Mouse (Mus musculus): ENCODE results near the gene Tnfsf9.

The Tnfsf9 gene

DNA sequence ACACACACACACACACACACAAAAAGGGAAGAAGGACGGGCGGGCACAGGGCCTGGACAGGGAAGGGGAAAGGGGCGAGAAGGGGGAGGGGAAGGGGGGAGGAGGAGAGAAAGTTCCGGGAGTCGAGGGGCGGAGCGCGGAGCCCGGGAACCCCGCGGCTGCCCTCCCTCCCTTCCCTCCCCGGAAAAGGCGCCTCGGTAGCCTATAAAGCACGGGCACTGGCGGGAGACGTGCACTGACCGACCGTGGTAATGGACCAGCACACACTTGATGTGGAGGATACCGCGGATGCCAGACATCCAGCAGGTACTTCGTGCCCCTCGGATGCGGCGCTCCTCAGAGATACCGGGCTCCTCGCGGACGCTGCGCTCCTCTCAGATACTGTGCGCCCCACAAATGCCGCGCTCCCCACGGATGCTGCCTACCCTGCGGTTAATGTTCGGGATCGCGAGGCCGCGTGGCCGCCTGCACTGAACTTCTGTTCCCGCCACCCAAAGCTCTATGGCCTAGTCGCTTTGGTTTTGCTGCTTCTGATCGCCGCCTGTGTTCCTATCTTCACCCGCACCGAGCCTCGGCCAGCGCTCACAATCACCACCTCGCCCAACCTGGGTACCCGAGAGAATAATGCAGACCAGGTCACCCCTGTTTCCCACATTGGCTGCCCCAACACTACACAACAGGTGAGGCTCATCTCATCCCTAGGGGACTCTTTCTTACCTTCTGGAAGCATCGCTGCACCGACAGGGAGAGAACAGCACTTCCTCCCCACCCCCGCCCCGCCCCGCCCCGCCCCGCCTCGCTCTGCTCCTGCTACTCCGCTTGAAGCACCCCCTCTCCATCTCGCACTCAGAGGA, at the start of gene Tnfsf9:
TSS of gene Tnfsf9 (plus strand) at position 145 of the 854 bp plus-strand sequence.
- in situ Hi-C loops (cut with MboI, MseI) = no loop called here

DNA sequence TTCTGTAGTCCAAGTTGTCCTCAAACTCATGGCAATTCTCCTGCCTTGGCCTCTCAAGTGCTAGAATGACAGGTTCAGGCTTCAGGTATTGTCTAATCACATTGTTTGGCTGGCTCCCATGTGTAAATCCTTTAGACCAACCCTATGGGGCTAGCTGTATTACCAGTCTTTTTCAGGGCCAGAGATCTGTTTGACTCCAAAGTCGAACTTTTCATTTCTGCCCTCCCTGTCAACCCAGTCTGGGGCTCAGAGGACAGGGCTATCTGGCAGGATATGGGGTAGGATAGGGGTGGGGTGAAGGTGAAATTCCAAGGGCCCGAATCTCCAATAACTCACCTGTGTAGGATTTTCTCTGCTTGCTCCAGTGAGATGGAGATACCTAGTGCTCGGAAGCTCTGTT, 48.9 kb upstream of the Tnfsf9 start:
- in situ Hi-C loops (cut with MboI, MseI) = no loop called here

DNA sequence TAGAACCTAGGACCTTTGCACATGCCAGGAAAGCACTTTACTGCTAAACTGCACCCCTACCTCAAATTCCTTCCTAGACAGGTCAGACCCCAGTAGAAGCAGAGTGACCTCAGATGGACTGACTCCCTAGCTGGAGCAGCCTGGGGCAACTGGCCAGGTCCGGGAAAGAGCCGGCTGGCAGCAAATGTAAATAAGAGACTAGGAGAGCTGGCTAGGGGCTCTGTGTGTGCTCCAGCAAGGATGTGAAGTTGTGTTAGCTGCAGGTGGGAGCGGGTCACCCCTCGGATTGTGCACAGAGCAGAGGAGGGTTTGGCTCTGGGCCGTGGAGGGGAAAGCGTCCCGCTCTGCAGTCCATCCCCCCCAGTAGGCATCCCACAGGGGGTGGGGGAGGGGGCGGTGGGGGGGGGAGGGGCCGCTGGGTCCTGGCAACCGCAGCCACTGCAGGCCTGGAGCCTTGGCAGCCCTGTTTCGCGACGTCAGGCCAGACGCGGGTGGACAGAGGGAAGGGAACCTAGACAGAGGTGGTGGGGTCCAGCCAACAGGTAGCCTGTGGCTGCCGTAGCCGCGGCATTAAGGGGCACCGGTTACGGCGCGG, 46.1 kb upstream of the Tnfsf9 start, which contains the start of gene Crb3:
TSS of gene Crb3 (plus strand) at position 215 of the 595 bp plus-strand sequence.
- in situ Hi-C loops (cut with MboI, MseI) = no loop called here

DNA sequence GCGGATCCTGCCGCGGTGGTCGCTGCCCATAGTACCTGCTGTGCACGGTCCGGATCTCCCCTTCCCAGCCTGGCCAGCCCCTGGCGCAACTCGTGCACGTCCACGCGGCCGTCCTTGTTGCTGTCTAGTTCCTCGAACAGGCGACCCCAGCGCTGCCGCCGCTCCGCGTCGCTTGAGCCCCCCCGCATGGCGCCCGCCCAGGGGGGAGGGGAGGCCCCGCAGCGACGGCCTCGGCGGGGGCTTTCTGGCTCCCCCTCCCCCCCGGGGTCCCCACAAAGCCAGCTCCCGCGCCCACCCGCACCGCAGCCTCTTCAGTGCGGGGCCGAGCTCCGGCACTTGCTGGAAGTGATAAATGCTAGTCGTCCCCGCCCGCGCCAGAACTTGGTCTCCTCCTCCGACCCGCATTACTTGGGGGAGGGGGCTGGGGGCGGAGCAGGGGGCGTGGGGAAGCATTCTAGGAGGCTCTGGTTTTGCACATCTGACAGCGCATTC, 45.6 kb upstream of the Tnfsf9 start, which contains the start of gene Slc25a23:
TSS of gene Slc25a23 (minus strand) at position 378 of the 492 bp plus-strand sequence.
- in situ Hi-C loops (cut with MboI, MseI) = no loop called here

DNA sequence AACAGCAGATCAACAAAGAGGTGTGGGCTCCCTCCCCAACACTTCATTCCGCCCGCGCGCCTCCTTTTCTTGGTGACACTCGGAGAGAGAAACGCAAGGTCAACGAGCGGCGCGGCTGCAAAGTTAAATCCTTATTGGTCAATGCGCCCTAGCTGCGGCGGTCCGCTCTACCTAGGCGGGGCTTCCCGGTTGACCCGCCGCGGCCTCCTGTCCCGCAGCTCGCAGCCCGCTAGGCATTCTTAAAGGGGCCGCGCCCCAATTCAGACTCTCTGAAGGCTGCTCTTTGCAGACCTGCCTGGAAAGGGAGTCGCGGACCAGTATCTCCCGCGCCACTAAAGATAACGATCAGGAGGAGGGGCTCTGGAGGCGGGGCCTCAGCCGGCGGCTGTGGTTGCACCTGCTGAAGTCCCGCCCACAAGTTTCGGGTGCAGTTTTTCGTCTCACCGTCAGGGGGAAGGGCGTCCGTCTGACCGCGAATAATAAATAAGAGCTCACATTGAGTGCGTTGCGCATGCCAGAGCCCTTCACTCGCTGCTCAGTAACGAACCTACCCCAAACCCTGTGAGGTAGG, 44.8 kb upstream of the Tnfsf9 start:
- in situ Hi-C loops (cut with MboI, MseI) = no loop called here

DNA sequence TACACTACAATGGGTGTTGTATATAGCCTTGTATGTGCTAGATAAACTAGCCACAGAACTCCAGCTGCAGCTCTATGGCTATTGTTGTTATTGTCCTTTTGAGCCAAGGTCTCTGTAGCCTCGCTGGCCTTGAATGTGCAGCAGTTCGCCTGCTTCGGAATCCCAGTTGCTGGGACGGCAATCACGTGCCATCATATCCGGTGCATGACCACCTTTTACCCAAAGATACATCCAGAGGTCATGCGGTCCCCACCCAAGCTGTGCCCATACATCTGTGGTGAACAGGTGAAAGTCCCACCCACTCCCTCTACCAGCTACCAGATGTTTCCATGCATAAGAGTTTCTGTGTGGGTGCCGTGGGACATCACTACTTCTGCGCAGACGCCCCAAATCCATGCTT, 44.1 kb upstream of the Tnfsf9 start:
- in situ Hi-C loops (cut with MboI, MseI) = no loop called here

DNA sequence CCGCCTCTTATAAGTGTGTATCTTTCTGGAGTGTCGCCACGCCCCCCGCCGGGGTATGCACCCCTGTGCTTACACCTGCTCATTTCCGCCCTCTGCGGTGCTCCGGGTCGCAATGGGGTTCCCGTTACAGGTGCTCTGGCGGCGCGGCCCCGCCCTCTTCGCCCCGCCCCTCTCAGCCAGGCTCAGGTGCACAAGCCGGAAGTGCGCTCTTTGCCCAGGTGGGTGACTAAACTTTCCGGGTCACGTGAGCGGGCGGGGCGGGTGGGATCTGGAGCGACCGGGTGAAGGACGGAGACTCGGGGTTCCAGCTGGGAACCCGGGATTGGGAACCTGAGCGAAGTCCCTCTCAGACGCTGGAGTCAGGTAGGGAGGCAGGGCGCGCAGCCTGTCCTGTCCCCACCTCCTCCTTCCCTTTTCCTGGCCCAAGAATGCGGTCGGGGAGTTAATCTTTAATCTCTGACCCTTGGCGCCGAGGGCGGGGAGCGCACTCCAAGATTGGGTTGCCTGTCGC, 43.1 kb upstream of the Tnfsf9 start:
- in situ Hi-C loops (cut with MboI, MseI) = no loop called here

DNA sequence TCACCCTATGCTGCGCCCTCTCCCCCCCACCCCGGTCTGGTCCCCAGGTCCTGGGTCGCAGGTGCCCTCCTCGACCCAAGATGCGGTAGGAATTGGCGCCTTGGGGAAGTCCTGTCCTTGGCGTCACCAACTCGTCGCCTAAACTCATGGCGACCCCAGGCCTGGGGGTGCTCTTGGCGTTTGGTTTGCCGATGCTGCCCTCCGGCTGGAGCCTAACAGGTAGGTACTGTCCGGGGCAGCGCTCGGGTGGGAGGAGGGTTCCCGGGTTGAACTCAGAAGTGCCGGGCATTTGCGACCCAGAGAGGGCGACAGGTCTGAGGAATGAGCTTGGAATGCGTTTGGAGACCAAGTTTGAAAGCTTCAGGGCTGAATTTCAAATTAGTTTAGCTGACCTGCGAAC, 42.6 kb upstream of the Tnfsf9 start:
- in situ Hi-C loops (cut with MboI, MseI) = no loop called here

DNA sequence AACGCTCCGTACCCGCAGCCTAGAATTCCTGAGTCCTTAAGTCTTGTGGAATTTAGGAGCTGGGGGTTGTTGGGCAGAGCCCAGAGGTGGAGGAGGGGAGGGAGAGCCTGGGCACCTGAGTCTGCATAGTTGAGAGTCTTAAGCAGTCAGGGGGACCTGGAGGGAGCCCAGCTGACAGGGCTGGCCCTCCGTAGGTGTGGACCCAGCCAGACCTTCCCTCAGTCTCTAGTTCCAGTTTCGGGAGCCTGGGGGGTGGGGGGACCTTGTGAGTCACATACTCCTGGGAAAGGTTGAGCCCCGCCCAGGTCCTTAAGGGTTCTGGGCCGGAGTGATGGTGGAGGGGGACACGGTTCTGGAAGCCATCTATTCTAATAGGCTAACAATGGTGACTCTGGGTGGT, 42.1 kb upstream of the Tnfsf9 start:
- in situ Hi-C loops (cut with MboI, MseI) = no loop called here

DNA sequence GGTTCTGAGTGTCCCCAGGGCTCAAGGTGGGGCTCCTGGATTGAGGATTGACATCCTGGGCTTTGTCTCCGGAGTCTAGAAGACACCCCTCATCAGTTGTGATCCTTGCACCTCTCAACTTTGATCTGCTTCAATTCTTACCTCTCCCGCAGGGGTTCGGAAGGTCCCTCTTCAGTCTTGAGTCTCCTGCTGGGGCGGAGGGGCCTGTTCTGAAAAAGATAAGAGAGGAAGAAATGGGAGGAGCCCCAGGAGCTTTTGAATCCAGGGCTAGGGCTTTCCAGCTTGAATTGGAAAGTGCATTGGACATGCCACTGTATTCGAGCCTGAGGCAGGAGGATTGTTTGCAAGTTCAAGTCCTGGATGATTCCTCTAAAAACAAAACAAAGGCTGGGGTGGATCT, 38.2 kb upstream of the Tnfsf9 start:
- in situ Hi-C loops (cut with MboI, MseI) = no loop called here

DNA sequence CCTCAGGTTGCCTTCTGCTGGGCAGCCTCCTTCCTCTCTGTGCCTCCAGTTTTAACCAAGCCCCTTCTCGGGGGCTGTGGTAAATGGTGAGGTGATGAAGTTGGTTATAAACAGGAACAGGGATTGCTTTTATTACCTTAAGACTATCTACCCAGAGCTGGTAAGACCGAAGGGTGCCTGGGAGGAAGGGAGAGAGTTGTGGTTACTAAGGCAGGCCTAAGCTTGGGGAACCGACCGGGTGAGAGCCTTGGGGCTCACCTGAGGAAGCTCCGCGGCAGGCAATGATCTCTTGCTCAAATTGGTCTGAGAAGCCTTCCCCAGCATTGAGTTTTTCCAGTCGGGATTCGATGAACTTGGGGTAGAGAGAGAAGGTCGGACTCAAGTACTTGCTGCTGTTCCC, 34.9 kb upstream of the Tnfsf9 start:
- in situ Hi-C loops (cut with MboI, MseI) = no loop called here

DNA sequence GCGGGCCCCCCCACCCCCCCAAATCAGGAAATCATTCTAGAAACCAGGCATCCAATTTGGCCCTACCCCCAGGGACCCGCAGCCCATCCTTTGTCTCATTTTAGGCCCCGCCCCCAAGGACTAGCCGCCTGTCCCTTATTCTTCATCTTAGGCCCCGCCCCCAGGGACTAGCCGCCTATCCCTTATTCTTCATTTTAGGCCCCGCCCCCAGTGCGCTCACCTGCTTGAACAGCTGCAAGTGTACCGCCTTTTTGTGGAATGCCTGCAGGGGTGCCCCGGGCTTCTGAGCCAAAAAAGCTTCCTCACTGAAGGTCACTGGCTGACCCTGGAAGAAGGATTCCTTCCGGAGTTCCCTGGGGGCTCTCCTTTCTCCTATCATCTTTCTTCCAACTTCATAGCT, 34.4 kb upstream of the Tnfsf9 start:
- in situ Hi-C loops (cut with MboI, MseI) = no loop called here

DNA sequence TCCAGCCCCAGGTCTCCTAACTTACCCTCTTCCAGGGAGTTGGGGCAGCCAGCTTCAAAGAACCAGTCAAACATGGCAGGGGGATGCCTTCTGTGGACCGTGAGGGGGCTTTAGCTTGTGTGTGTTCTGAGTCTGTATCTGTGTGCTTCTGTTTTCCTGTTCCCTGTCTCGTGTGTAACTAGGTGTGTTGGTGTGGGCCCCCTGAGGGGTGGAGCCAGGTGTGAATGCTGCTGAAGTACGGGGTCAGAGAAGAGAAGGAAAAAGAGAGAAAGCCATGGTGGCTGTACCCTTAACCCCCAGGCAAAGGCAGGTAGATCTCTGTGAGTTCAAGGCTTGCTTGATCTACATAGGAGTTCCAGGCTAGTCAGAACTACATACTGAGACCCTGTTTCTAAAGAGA, 28.2 kb upstream of the Tnfsf9 start:
- in situ Hi-C loops (cut with MboI, MseI) = no loop called here

DNA sequence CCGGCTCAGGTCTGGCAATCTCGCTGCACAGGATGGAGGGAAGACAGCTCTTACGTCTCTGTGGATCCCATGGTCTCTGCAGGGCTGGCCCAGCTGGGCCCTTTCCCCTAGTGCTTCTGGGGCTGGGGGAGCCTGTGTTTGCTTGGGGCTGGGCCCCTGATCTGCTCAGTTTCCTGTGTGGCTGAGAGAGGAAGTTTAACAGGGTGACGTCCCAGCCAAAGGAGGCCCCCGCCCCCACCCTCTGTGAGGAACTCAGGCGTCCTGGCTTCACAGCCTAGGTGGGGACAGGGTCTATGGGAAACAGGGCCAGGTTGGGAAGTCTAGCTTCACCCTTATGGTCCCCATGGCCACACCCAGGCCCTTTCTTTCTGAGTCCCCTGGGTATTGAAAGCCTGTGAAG, 26.8 kb upstream of the Tnfsf9 start, which contains the start of gene Dennd1c:
TSS of gene Dennd1c (minus strand) at position 179 of the 400 bp plus-strand sequence.
- in situ Hi-C loops (cut with MboI, MseI) = no loop called here

DNA sequence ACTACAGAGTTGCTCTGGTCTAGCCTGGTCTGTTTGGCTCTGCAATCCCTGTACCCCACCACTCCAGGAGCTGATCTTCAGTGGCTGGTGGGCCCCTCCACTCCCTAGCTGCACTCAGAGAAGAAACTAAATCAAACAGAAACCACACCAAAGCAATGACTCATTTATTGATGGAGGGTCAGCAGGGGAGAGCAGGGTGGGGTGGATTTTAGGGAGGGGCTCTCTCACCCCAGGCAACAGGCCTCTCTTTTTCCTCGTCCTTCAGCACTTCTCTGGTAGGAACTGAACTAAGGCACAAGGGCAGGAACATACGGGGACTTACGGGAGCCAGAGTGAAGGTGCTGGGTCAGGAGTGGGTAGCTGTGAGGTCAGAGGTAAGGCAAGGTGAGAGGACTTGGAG, 25.2 kb upstream of the Tnfsf9 start:
- in situ Hi-C loops (cut with MboI, MseI) = loop anchor here (10.0 kb wide), 1 partner anchor 255 kb away; no protein-coding TSS in a partner anchor

DNA sequence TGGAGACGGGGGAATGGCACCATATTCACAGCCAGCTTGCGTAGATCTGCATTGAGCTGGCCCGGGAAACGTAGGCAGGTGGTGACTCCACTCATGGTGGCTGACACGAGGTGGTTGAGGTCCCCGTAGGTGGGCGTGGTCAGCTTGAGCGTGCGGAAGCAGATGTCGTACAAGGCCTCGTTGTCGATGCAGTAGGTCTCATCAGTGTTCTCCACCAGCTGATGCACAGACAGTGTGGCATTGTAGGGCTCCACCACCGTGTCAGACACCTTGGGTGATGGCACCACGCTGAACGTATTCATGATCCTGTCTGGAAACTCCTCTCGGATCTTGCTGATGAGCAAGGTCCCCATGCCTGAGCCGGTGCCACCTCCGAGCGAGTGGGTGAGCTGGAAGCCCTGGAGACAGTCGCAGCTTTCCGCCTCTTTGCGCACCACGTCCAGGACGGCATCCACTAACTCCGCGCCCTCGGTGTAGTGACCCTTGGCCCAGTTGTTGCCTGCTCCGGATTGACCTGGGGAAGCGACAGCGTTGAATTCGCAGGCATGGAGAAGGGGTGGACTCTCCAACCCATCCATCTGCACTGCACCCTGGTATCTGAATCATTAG, 23.8 kb upstream of the Tnfsf9 start:
- in situ Hi-C loops (cut with MboI, MseI) = loop anchor here (10.0 kb wide), 1 partner anchor 253 kb away; no protein-coding TSS in a partner anchor

DNA sequence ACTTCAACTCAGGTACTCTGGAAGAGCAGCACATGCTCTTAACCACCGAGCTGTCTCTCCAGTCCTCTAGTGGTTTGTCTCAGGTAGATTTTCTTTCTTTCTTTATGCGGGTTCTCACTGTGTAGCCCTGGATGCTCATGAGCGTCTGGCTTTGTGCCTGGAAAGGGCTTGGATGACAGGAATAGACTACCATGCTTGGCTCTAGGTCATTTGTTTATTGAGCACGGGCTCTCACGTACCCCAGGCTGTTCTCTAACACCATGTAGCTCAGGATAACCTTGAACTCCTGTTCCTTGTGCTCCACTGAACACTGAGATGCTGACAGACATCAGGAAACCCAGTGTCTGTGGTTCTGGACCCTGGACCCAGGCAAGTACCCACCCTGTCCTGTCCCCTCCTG, 22.6 kb upstream of the Tnfsf9 start:
- in situ Hi-C loops (cut with MboI, MseI) = loop anchor here (10.0 kb wide), 1 partner anchor 252 kb away; no protein-coding TSS in a partner anchor

DNA sequence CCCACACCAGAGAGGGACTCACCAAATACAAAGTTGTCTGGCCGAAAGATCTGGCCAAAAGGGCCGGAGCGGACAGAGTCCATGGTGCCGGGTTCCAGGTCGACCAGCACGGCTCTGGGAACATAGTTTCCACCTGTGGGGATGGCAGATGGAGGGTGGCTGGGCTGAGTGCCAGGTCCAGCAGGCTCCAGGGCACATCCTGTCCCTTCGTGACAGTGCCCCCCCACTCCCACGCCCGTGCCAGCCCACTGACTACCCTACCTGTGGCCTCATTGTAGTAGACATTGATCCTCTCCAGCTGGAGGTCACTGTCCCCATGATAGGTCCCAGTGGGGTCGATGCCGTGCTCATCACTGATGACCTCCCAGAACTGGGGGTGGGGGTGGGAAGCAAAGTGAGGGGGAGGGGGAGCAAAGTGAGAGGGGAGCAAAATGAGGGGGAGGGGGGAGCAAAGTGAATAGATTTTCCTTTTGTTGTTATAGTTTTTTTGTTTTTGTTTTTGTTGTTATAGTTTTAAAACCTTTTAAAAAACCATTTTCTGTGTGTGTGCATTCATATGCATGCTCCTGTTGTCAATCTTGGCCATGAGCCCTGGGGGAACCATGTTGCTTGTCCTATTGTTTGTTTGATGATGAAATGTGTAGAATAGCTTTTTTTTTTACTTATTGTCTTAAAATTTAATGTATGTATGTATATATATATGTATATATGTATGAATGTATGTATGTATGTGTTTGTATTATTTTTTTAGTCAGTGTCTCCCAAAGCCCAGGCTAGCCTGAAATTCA, 19.0 kb upstream of the Tnfsf9 start:
- in situ Hi-C loops (cut with MboI, MseI) = loop anchor here (10.0 kb wide), 1 partner anchor 249 kb away; no protein-coding TSS in a partner anchor

DNA sequence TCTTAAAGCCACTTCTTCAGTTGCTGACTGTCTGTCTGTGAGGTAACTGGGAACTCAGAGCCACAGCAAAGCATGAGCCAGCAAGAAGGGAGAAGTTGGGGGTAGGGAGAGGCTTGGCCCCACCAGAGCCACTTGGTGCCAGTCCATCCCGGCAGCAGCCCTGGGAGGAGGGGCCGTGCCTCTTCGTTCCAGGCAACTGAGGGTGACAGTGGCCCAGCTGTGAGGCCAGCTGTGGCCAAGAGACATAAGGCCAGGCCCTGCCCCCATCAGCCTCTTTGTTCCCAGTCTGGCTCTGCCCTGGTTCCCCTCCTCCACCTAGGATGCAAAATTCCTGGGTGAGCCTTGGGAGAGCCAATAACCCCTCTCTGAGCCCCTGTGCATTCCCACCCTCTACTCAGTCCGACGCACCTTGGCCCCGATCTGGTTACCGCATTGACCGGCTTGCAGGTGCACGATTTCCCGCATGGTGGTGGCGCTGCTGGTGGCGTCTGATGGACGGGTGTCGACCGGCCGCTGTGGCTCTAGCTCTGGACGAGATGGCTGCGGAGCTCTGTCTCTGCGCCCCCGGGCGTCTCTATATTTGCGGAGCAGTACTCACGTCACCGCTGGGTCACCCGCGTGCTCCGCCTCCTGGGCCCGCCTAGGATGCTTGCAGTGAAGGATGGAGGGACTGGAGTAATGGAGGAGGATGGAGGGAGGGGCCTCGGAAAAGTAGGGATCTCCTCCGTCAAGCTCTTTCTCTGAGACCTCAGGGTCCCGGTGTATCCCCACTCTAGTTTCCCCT, 17.9 kb upstream of the Tnfsf9 start, which contains the start of gene Tubb4a:
TSS of gene Tubb4a (minus strand) at position 734 of the 784 bp plus-strand sequence.
- in situ Hi-C loops (cut with MboI, MseI) = loop anchor here (10.0 kb wide), 1 partner anchor 248 kb away; no protein-coding TSS in a partner anchor

DNA sequence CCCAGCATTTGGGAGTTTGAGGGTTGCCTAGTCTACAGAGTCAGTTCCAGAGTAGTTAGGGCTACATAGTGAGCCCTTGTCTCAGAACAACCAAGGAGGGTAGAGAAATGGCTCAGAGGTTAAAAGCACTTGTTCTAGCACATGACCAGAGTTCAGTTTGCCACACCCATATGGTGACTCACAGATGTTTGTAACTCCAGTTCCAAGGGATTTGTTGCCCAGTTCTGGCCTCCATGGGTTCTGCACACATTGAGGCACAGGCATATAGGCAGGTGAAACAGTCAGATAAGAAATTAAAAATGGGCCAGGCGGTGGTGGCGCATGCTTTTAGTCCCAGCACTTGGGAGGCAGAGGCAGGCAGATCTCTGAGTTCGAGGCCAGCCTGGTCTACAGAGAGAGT, 10.9 kb upstream of the Tnfsf9 start:
- in situ Hi-C loops (cut with MboI, MseI) = no loop called here

Measured in T-helper 1 cell (primary cell).